Mouse (Mus musculus) gastrocnemius, adult 8-10 months (tissue): ENCODE results near the gene Xpo5. TPM values are rescaled to one million over a fixed set of nuclear protein-coding genes. Genes with fewer than 3 reads are reported as not detected.
A peak's percentile ranks its signal among the peaks of the same experiment; 100 is the strongest.

ENCODE experiments used
- DNase-seq, 2 experiments: peaks; one replicate each; pipeline ENCODE4 v3.0.0; 2022; ENCODE audit warnings: low spot score in 2 of 2
- total RNA-seq, 4 experiments: library from RNA; stranded (reverse); gene quantifications; 2 replicates each; pipeline ENCODE4 v1.2.4; 2022

The Xpo5 gene
- total RNA-seq, 4 experiments from 2014 or later = 8.0 to 10.3 (median 9.6) TPM

DNA sequence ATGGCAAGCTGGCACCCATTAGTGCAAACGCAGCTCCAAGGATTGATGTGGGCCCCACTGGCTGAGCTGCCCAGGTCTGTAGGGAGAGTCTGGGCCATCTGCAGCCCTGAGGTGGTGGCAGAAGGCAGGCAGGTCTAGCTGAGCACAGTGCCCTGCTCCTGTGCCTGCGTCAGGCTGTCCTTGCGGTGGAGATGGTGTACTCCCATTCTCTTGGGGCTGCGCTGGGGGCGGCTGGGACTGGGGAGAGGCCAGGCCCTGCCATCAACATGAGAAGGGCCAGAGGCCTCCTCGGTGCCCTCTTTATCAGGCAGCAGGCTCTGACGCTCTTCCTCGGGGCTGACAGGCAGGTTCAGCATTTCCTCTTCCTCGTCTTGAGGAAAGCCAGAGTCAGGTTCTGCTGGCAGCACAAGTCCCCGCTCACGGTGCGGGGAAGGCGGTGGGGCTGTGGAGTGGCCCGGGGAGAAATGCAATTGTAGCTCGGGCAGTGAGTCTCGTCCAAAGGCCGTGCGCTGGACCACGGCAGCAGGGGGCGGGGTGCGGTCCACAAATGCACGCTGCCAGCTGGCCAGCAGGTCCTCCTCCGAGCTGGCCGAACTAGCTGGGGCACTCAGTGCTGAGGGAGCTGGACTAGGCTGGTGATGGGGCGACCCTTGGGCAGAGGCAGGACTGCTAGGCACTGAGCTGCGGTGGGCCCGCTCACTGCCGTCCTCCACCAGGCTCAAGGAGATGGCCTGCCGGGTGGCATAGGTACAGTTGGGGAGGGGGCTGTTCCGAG is 55.9 kb downstream of the Xpo5 start:
- DNase-seq = no peak

- DNase-seq = no peak
Measured at GRCm38 (mm10) chr17:46259675-46260074, 57.1 kb downstream of the Xpo5 start.

DNA sequence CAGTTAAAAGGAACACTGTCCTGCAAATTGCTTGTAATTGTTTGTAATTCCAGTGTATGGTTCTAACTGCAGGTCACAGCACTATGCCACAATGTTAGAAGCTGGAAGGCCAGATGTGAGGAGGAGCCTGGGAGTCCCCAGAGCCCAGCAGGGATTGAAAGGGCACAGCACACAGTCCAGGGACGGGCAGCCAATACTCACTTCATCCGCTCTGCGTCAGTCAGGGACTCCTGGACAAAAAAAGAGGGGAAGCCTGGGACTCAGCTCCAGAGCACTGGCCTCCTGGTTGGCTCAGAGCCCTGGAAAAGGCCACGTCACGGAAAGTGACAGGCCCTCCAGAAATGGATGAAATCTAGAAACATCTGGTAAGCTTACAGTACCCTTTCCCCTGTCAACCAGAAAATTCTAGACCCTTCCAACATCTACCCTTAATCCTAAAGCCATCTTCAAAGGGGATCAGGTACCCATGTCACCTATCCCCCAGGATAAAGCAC is 59.7 kb downstream of the Xpo5 start:
- no peak for DNase-seq

- no peak for DNase-seq
Measured at GRCm38 (mm10) chr17:46265502-46265901, 62.9 kb downstream of the Xpo5 start.

GRCm38 (mm10) chr17:46265918-46266618 is 63.5 kb downstream of the Xpo5 start:
- peak; percentile 74 to 83 for DNase-seq

DNA sequence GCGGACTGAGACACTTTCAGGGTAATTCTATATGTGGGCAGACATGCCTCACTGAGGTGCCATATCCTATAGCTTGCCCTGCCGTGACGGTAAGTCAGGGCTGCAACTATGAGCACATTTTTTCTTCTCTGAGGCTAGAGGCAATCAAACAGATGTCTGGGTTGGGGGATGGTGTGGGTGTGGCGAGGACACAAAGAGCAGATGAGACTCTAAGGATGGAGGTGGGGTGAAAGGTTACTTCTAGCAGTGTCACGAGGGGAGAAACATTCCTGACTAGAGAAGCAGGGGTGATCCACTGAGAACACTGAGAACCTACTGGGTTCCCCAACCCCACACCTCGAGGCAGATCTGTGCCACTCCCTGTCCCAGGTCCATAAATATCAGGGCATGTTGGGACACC is 64.4 kb downstream of the Xpo5 start:
- DNase-seq = no peak

- DNase-seq = no peak
Measured at GRCm38 (mm10) chr17:46267511-46267910, 64.9 kb downstream of the Xpo5 start.

DNA sequence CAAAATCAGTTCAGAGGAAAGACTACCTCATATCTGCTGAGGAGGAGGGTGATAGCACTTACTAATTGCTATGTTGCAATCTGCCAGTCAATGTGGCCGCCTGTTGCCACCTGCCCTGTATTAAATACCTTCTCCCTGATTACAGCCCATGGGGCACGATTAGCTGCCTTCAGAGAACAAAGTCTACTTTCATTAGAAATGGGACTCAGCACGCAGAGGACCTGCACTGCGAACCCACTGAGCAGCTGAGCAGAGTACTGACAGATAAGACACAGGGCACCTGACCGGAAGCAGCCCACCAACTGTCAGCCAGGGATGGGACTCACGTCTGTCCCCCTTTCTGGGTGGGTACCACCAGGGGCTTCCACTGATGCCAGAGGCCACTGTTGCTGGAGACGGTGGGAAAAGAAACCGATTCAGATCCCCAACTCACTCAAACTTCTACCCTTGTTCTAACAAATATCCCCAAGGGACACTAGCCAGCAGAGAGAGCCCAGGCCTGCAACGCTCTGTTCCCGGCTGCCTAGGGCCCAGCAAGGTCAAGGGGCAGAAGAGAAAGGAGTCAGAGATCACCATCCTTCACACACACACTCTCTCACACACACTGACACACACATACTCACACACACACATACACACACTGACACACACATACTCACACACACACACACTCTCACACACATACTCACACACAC is 65.6 kb downstream of the Xpo5 start:
- no peak for DNase-seq

GRCm38 (mm10) chr17:46269771-46270534 is 67.4 kb downstream of the Xpo5 start:
- peak in 1 of 2 experiments; percentile 63 for DNase-seq

DNA sequence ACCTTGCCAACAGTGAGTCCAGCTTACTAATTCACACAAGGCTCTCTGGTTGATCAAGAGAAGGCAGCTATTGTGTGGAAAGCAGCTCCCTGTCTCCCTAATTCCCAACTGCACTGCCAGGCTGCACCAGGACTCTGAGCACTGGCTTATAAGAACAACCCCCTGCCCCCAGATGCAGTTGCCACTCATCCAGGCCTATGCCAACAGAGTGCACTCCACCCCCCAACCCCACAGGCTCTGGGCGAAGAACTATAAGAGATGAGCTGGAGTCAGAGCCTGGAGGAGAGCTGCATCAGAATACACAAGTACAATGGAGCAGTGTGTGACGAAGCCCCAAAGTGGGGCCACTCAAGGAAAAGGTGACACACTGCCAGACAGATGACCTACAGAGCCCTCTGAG is 69.5 kb downstream of the Xpo5 start:
- DNase-seq = no peak

DNA sequence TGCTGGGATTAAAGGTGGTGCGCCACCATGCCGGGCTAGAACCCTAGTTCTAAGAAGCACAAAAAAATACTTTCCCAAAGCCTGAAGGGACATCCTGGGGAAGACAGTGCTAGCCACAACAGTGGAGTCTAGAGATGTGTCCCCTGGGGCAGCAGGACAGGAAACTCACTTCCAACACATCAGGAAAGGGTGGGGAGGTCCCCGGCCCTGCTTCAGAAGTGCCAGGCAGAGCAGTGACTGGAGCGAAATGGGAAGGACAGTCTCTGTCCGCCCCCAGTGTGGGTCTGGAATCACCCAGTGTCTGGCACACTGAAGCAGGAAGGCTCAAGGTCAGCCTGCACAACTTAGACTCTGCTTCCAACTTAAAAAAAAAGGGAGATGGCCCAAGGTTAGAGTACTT is 70.1 kb downstream of the Xpo5 start:
- no peak for DNase-seq

- no peak for DNase-seq
Measured at GRCm38 (mm10) chr17:46273803-46274236, 71.2 kb downstream of the Xpo5 start.

DNA sequence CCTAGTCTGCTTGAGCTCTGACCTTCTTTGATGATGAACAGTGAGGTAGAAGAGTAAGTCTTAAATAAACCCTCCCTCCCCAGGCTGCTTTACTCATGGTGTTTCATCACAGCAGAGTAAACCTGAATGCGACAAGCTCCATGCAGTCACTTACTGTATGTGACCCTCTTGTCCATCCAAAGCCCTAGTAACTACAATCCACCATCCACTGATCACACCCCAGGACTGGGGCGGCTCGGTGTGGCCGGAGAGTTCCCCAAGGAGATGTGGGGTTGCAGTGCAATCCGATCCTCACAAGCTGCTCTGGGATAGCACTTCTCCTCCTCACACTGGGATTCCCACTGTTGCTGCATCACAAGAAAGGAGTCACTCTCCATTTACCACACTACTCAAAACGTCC is 71.9 kb downstream of the Xpo5 start:
- DNase-seq = no peak

- DNase-seq = no peak
Measured at GRCm38 (mm10) chr17:46275034-46275433, 72.5 kb downstream of the Xpo5 start.

DNA sequence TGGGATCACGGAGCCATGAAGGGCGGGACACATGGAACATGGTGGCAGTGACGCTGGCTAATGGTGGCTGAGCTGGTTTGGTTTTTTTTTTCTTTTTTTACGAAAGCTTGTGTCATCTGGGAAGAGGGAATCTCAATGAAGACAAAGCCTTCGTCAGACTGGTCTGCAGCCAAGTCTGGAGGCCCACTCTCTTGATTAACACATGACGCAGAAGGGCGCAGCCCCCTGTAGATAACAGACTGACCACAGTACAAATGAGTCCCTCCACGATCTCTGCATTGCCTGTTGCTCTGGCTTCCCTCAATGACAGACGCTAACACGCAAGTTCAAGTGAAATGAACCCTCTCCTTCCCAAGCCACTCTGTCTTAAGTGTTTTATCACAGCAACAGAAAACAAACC is 72.9 kb downstream of the Xpo5 start:
- no peak for DNase-seq

DNA sequence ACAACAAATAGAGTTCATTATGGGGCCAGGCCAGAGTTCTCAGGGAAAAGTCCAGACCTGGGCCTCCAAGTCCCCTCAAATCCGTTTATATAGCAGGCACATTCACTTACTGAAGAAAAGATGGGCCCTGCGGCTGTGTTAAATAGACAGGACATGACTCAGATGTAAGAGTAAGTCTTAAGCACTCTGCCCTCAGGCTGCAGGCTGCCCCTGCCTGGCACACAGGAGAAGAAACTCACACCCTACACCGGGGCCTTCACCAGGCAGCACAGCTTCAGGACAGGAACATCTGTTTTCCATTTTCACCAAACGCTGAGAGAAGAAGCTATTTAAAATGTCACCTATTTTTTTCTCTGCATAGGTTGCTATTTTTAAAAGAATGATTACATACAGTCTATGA is 75.0 kb downstream of the Xpo5 start:
- DNase-seq = no peak

- no peak for DNase-seq
Measured at GRCm38 (mm10) chr17:46278011-46278765, 75.6 kb downstream of the Xpo5 start.

DNA sequence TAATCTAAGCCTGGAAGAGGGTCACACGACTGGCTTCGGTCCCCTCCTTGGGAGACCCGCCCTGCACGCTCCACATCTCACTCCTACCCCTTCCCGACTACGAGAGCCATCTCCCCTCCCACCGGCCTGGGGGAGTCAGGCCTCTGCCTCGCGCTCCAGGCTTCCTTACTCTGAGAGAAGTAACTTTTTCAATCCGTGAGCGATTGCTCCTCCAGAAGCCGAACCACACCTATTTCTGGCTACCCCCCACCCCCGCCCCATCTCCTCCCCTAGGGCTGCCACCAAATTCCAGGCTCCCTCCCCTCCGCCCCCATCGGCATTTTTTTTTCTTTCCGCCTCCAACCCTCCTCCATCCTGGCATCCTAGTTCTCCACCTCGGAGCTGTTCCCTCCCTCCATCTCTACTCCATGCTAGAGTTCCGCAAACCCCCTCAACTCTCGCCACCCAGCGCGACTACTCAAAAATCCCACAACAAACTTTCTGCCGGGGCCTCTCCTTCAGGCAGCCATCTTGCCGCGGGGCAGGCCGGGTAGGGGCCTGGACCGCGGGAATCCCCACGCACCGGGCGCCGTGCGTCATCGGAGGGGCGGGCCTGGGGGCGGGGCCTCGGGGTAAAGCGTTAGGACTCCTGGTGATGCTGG is 80.0 kb downstream of the Xpo5 start, which contains the start of gene Tjap1:
TSS of gene Tjap1 (minus strand) at position 544 of the 641 bp plus-strand sequence.
- DNase-seq = peak; percentile 62 to 67

GRCm38 (mm10) chr17:46283140-46283539 is 80.6 kb downstream of the Xpo5 start:
- DNase-seq = no peak

DNA sequence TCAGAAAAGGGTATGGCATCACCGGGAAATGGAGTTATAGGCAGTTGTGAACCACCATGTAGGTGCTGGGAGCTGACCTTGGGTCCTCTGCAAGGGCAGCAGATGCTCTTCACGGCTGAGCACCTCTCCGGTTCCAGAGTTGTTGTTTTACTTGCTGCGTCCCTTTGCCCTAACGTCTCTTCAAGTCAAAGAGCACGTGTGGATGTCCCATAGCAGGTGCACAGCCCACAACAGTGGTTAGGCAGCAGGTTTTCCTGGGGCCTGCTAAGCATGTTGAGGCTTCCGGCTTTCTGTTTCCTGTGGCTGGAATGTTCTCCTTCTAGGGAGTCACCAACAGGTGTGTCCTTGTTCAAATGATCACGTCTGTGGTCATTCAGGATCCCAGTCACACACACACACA is 81.3 kb downstream of the Xpo5 start:
- no peak for DNase-seq
